Mouse (Mus musculus) midbrain, embryonic 13.5 days (tissue): ENCODE measurements at regions not wholly inside any gene's neighbourhood (a gene's known extent, or its start where the extent isn't known, plus 50 kb on each side); places are given as distances from the start of the nearest gene placed in this dataset.

Experiments used
- ATAC-seq: fragments of 200-750 bp; cut with Nextera tagmentation; 2 replicates; pipeline ENCODE4 v1.8.0; 2017; ENCODE audit warnings: mild to moderate bottlenecking, moderate TSS enrichment, moderate library complexity
- H3K27ac ChIP-seq: fragments of 300-500 bp; sonication (generic); 2 replicates; pipeline ENCODE4 v1.5.1; 2015; ENCODE audit warnings: inconsistent platforms, mild to moderate bottlenecking, moderate library complexity
- H3K27me3 ChIP-seq: fragments of 300-500 bp; sonication (generic); 2 replicates; pipeline ENCODE4 v1.6.1; 2015; ENCODE audit warnings: mild to moderate bottlenecking, inconsistent platforms
- H3K36me3 ChIP-seq: fragments of 300-500 bp; sonication (generic); 2 replicates; pipeline ENCODE4 v1.6.1; 2015; ENCODE audit warnings: mild to moderate bottlenecking, inconsistent platforms
- H3K4me1 ChIP-seq: fragments of 300-500 bp; sonication (generic); replicated peaks from 2 replicates; pipeline ENCODE4 v1.6.1; 2015; ENCODE audit warnings: inconsistent platforms
- H3K4me2 ChIP-seq: fragments of 300-500 bp; sonication (generic); replicated peaks from 2 replicates; pipeline ENCODE4 v1.6.1; 2015; ENCODE audit warnings: moderate library complexity, mild to moderate bottlenecking, inconsistent platforms
- H3K4me3 ChIP-seq: fragments of 300-500 bp; sonication (generic); replicated peaks from 2 replicates; pipeline ENCODE4 v1.5.1; 2015; ENCODE audit warnings: mild to moderate bottlenecking, inconsistent platforms
- H3K9ac ChIP-seq: fragments of 300-500 bp; sonication (generic); replicated peaks from 2 replicates; pipeline ENCODE4 v1.6.1; 2015; ENCODE audit warnings: mild to moderate bottlenecking, inconsistent platforms
- H3K9me3 ChIP-seq: fragments of 300-500 bp; sonication (generic); 2 replicates; pipeline ENCODE4 v1.6.1; 2016; ENCODE audit warnings: mild to moderate bottlenecking, inconsistent platforms
- WGBS: fragments of 180-500 bp; shearing (Covaris S2); methylation state at CpG from one replicate; pipeline ENCODE4 v1.1.7; 2015; 5-methylcytosine and 5-hydroxymethylcytosine counted together

DNA sequence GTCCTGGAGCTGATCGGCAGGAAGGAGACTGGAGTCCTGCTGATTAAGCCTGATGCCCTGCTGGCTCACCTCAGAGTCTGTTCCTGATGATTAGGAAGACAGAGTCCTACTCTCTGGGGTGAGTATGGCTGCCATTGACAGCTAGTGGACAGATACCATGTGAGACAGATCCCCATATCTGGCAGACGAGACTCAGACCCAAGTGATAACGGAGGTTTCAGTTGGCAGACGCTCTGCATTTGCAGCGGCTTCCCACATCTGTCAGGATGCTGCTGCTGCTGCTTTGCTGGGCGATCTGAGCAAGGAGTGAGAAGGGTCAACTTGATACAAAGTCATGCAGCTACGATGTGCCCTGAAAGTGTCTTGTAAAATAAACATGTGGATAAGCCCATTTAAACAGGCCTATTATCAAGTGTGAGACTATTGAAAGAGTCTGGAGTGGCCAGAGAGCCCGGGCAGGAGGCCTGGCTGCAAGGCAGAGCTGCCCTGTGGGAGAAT lies 98.1 kb upstream of the Cops8 start:
- Histone ChIP-seq H3K27ac (0 out of 2 replicates have a peak overlapping the region, but pooled peaks have one; percentile 14), H3K36me3 (no peaks in the 10 kb centered on the region), H3K4me2 (no peak overlapping the region), H3K27me3 (no peaks in the 10 kb centered on the region), H3K4me3 (no peak overlapping the region), H3K4me1 (peaks cover 14% of the 10 kb centered on the region), H3K9me3 (no peaks in the 10 kb centered on the region), H3K9ac (0 out of 2 replicates have a peak overlapping the region, but pooled peaks have one; percentile 10)
- no peak for ATAC-seq
- WGBS: 17% methylated on average over 8 of the region's 8 CpGs

DNA sequence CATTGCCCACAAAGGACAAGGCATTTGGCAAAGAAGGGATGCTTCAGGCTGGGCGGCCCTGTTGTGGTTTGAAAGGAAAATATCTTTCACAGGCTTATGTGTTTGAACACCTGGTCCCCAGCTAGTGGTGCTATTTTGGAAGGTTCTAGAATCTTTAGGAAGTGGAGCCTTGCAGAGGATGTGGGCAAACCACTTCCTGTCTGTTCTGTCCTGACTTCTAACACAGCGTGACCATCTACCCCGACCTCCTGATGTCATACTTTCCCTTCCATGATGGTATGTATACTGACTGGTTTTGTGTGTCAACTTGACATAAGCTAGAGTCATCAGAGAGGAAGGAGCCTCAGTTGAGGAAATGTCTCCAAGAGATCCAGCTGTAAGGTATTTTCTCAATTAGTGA lies 97.2 kb upstream of the Cops8 start:
- Histone ChIP-seq H3K4me1 (peaks cover 14% of the 10 kb centered on the region), H3K9me3 (no peaks in the 10 kb centered on the region), H3K36me3 (no peaks in the 10 kb centered on the region), H3K4me2 (no peak overlapping the region), H3K4me3 (no peak overlapping the region), H3K27me3 (no peaks in the 10 kb centered on the region), H3K9ac (no peak overlapping the region), H3K27ac (no peak overlapping the region)
- ATAC-seq: no peak
- 96% methylated on average over 3 of the region's 3 CpGs for WGBS

DNA sequence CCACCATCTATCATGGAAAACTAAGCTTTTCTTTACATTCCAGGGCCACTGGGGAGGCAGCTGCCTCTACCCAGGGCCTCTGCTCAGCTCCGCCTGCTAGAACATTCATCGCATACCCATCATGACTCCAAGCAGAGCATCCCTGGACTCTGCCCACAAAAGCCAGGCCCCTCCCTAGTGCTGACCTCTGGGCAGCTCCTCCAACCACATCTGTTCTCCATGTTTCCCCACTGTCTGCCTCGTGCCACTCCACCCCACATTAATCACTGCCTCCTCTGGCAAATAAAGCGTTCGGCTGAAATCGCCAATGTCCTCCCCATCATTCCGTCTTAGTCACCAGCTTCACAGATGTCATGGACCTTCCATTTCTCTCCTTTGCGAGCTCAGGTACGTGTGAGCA lies 96.2 kb upstream of the Cops8 start:
- H3K27ac ChIP-seq: no peak overlapping the region
- H3K9me3 ChIP-seq: no peaks in the 10 kb centered on the region
- H3K36me3 ChIP-seq: no peaks in the 10 kb centered on the region
- no peak overlapping the region for H3K9ac ChIP-seq
- H3K4me2 ChIP-seq: no peak overlapping the region
- no peak overlapping the region for H3K4me3 ChIP-seq
- peaks cover 14% of the 10 kb centered on the region for H3K4me1 ChIP-seq
- no peak for ATAC-seq
- H3K27me3 ChIP-seq: no peaks in the 10 kb centered on the region
- WGBS: 90% methylated on average over 9 of the region's 9 CpGs

DNA sequence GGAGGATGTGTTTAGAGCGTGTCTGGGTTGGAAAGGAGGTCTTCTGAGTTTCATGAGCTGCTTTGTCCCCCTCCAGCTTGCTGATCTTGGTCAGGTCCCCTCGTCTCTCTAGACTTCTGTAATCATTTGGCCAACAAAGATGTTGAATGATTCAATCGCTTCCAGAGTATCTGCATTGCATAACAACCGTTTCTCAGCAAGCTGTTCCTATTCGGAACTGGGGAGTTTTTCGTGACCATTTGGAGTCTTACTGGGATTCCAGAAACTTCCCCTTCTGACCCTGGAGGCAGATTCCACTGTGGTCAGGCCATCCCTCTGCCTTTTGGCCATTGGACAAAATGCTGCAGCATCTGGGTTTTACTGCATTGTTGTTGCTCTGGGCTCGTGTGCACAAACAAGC lies 93.4 kb upstream of the Cops8 start:
- no peak overlapping the region for H3K4me2 ChIP-seq
- H3K4me3 ChIP-seq: no peak overlapping the region
- no peak overlapping the region for H3K27ac ChIP-seq
- WGBS: 85% methylated on average over 7 of the region's 7 CpGs
- H3K27me3 ChIP-seq: no peaks in the 10 kb centered on the region
- no peak for ATAC-seq
- H3K9ac ChIP-seq: no peak overlapping the region
- H3K36me3 ChIP-seq: no peaks in the 10 kb centered on the region
- H3K9me3 ChIP-seq: no peaks in the 10 kb centered on the region
- H3K4me1 ChIP-seq: peaks cover 11% of the 10 kb centered on the region

DNA sequence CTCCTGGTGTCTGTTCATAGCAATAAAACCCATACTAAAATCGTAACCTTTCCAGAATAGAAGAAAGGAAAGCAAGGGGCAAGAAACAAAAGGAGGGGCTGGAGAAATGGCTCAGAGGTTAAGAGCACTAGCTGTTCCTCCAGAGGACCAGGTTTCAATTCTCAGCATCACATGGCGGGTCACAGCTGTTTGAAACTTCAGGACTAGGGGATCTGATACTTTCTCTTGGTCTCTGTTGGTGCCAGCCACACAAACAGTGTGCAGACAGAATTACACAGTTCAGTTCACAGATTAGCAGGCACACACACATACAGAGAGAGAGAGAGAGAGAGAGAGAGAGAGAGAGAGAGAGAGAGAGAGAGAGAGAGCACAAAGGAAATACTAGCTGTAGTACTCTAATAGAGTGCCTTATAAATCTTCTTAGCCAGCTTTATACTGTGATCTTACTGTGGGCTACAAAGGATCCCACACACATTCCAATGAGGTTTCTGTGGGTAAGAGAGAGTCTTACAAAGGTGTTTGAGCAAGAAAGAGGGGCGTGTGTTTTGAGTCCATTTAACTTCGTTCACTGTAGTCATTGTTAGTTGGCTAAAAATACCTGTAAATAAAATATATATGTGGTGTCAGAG lies 89.2 kb upstream of the Cops8 start:
- Histone ChIP-seq H3K9ac (no peak overlapping the region), H3K27me3 (no peaks in the 10 kb centered on the region), H3K4me3 (no peak overlapping the region), H3K36me3 (no peaks in the 10 kb centered on the region), H3K4me1 (peaks cover 6% of the 10 kb centered on the region; the same call in 1 of the 2 replicates), H3K9me3 (no peaks in the 10 kb centered on the region), H3K27ac (no peak overlapping the region), H3K4me2 (no peak overlapping the region)
- ATAC-seq: no peak
- WGBS: 81% methylated on average over 4 of the region's 4 CpGs

DNA sequence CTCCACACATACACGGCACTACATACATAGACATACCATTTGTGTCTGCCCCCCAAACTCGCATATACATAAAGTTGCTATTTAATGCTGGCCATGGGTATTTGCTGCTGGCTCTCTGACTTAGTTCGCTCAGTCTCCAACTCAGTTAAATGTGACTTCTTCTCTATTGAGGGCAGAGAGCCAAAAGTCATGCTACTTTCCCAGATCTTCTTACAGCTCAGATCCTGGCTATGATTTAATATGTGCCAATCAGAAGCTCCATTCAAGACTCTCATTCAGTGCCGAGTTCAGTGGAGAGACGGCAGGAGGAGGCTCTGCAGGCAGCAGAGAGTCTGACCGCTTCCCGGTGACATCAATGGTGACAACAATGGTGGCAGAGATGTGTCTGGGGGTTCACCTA lies 88.6 kb upstream of the Cops8 start:
- ATAC-seq: no peak
- no peak overlapping the region for H3K27ac ChIP-seq
- H3K27me3 ChIP-seq: no peaks in the 10 kb centered on the region
- H3K9me3 ChIP-seq: no peaks in the 10 kb centered on the region
- no peak overlapping the region for H3K9ac ChIP-seq
- H3K4me2 ChIP-seq: no peak overlapping the region
- H3K4me3 ChIP-seq: no peak overlapping the region
- 85% methylated on average over 7 of the region's 7 CpGs for WGBS
- H3K4me1 ChIP-seq: peaks cover 7% of the 10 kb centered on the region; the same call in 1 of the 2 replicates
- no peaks in the 10 kb centered on the region for H3K36me3 ChIP-seq

DNA sequence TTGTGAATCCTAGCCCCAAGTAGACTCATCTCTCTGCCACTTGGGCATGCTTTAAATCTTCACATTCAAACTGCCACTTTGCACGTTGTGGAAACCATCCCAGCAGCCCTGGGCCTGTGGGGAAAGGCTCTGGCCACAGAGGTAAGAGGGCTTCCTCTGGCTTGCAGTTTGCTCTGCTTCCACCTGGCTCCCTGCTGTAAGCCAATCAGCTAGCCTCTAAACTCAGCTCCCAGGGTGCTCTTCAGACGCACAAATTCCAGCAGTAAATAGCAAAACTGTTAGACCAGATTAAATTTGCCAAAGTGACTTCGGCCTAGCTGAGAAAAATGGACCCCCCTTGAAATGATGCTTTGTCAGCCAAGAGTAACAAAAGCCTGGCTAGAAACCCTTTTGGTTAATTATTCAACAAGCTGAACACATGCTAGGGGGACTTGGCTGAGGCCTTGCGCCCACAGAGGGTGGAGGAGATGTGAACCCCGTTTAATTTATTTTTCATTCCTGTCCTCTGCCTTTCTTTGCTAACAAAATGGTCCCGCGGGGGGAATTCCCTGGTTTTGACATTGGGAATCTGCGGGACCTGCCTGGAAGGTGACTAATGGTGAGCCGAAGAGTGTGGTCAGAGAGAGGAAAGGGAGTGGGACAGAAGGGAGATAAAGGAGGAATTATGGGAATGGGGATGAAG lies 84.1 kb upstream of the Cops8 start:
- Histone ChIP-seq H3K27ac (no peak overlapping the region), H3K9ac (no peak overlapping the region), H3K4me2 (no peak overlapping the region), H3K4me1 (peaks cover 7% of the 10 kb centered on the region; the same call in 1 of the 2 replicates), H3K9me3 (no peaks in the 10 kb centered on the region), H3K36me3 (no peaks in the 10 kb centered on the region), H3K27me3 (no peaks in the 10 kb centered on the region), H3K4me3 (no peak overlapping the region)
- ATAC-seq: no peak
- 56% methylated on average over 9 of the region's 9 CpGs for WGBS

DNA sequence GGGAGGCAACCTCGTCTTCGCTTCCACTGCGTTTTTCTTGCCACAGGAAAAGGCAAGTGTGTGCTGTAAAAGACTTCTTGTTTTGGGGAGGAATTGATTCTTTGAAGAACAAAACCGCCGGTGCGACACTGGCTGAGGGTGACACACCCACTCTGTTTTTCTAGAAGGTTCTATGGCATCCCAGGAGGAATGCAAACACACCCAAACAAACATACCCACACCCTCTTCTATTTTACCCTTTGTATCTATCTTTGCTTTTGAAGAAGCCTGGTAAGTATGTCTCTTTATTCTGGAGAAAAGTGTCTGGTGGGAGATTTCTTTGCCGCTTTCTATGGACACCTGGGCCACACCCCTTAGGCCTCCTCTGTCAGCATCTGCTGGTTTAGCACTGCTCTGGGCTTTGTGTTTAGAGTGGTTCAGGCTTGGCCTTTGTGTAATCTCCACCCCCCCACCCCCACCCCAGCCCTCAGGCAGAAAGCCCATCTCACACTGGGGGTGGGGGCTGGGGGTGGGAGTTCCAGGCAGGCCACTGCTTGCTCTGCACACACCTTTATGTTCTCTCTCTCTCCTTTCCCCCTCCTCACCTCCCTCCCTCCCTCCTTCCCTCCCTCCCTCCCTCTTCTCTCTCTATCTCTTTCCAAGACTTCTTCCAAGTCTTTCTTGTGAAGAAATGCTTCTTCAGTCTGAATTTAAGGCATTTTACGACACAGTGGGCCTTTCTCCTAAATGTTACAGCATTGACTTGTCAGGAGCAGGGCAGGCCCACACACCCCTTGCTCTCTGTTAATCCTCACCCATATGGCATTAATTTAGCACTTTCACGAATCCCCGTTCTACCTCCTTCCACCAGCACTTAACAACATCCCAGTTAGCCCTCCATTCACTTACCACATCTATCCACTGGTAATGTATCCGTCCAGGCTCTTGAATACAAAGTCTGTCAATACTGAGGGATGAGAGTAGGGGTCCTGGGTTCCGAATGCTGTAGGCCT lies 83.2 kb upstream of the Cops8 start:
- H3K9me3 ChIP-seq: no peaks in the 10 kb centered on the region
- peaks cover 7% of the 10 kb centered on the region; the same call in 1 of the 2 replicates for H3K4me1 ChIP-seq
- no peak overlapping the region for H3K4me2 ChIP-seq
- H3K4me3 ChIP-seq: no peak overlapping the region
- H3K9ac ChIP-seq: no peak overlapping the region
- ATAC-seq: no peak
- H3K36me3 ChIP-seq: no peaks in the 10 kb centered on the region
- H3K27ac ChIP-seq: no peak overlapping the region
- 81% methylated on average over 12 of the region's 12 CpGs for whole genome bisulfite sequencing
- H3K27me3 ChIP-seq: no peaks in the 10 kb centered on the region

DNA sequence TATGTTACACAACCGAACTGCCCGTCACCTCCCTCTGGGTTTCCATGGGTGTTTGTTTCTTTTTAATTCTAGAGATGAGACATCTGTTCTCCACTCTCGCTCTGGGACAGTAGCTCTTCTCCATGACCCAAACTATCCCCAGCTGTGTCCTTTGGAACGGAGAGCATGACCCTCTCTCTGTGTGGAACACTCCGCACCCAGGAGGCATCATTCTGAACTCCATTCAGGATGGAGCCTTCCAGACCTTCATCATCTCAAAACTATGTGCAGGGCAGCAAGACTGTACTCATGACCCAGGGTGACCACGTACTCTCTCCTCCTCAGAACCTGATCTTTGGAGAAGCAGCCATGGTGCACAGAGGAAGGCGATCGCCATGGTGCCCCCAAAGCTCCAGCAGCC lies 80.5 kb upstream of the Cops8 start:
- no peak for ATAC-seq
- no peak overlapping the region for H3K4me2 ChIP-seq
- no peak overlapping the region for H3K9ac ChIP-seq
- no peaks in the 10 kb centered on the region for H3K27me3 ChIP-seq
- WGBS: 91% methylated on average over 8 of the region's 8 CpGs
- H3K36me3 ChIP-seq: no peaks in the 10 kb centered on the region
- no peaks in the 10 kb centered on the region for H3K9me3 ChIP-seq
- no peak overlapping the region for H3K4me3 ChIP-seq
- H3K4me1 ChIP-seq: peaks cover 7% of the 10 kb centered on the region; the same call in 1 of the 2 replicates
- H3K27ac ChIP-seq: no peak overlapping the region

DNA sequence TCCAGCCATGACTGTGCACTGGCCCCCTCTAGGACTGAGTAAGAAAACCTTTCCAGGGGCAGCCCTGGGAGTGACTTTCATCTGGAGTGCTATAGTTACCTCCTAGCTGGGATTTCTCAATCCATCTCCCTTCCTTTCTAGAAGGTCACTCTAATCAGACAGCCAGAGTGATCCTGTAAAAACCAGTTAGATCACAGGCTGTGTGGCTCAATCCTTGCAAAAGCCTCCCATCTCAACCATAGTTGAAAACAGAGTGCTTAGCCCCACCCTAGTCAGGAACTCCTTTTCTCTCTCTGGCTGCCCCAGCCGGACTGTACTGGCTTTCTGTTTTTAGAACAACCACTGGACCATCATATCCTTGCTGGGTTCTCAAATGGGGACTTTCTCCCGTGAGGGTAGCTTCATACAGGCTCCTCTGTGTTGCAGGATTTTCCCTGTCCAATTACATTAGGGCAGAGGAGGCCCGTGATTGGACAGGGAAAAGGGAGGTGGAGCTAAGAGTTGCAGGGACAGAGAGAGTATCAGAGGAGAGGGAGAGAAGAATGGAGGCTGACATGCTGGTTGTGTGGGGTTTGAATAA lies 78.0 kb upstream of the Cops8 start:
- 33% methylated on average over 3 of the region's 3 CpGs for WGBS
- Histone ChIP-seq H3K27ac (no peak overlapping the region), H3K4me1 (no peaks in the 10 kb centered on the region), H3K9me3 (no peaks in the 10 kb centered on the region), H3K9ac (no peak overlapping the region), H3K36me3 (no peaks in the 10 kb centered on the region), H3K4me3 (no peak overlapping the region), H3K4me2 (no peak overlapping the region), H3K27me3 (no peaks in the 10 kb centered on the region)
- ATAC-seq: no peak

DNA sequence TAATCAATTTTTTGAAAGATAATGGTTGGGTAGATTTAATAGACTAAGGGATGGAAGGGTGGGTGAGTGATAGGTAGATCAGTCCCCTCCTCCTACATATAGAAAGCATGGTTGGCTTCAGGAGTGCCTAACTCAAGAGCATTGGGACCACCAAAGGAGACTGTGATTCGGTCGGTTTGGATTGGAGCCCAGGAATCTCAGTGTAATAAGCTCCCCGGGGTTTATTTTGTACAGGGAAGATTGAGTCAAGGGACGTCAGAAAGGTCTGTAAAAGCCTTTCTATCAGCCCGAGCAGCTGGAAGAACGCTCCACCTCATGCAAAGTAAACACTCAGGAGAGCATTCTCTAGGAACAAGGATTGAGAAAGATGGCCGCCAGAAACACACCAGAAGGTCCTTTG lies 76.5 kb upstream of the Cops8 start:
- Histone ChIP-seq H3K4me2 (no peak overlapping the region), H3K27me3 (no peaks in the 10 kb centered on the region), H3K4me1 (no peaks in the 10 kb centered on the region), H3K27ac (no peak overlapping the region), H3K4me3 (no peak overlapping the region), H3K9ac (no peak overlapping the region), H3K36me3 (no peaks in the 10 kb centered on the region), H3K9me3 (no peaks in the 10 kb centered on the region)
- no peak for ATAC-seq
- 85% methylated on average over 7 of the region's 7 CpGs for WGBS
